Mouse (Mus musculus) left cerebral cortex, adult 18-20 months (tissue): ENCODE data around the gene Thrap3. TPM values are rescaled to one million over a fixed set of nuclear protein-coding genes. Genes with fewer than 3 reads are reported as not detected.
"Not testable (repeated sequence)": the region's sequence is repeated elsewhere in the genome, so short reads cannot be mapped to it uniquely, and the experiment has no call there.

ENCODE experiments used
- DNase-seq, 2 experiments: peaks; one replicate each; pipeline ENCODE4 v3.0.0; 2021 to 2022; ENCODE audit warnings: low spot score in 2 of 2, mixed read lengths in 1 of 2
- total RNA-seq, 2 experiments: library from RNA; stranded (reverse); gene quantifications; 2 replicates each; pipeline ENCODE4 v1.2.3; 2021

Gene Thrap3
- total RNA-seq, 2 experiments from 2014 or later, result 132 to 156 TPM

DNA sequence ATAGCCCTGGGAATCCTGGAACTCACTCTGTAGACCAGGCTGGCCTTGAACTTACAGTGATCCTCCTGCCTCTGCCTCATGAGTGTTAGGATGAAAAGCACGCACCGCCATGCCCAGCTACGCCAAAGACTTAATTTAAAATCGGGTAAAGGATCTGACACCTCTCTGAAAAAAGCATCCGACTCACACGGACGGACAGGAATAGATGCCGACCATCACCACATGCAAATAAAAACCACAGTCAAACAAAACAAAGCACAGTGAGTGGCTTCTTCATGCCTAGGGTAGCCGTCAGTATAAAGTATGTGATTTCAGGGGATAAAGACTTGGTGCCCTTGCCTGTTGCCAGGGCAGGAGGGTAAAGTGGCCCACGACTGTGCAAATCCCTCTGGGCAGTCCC is 17.5 kb upstream of the Thrap3 start:
- no peak for DNase-seq

DNA sequence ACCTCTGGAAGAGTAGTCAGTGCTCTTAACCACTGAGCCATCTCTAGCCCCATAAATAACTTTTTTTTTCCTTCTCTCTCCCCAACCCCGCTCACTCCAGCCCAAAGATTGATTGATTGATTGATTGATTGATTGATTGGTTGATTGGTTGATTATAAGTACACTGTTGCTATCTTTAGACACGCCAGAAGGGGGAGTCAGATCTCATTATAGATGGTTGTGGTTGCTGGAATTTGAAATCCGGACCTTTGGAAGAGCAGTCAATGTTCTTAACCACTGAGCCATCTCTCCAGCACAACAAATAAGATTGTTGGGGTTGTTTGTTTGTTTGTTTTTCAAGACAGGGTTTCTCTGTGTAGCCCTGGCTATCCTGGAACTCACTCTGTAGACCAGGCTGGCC is 17.0 kb upstream of the Thrap3 start:
- DNase-seq, result not testable (repeated sequence)

DNA sequence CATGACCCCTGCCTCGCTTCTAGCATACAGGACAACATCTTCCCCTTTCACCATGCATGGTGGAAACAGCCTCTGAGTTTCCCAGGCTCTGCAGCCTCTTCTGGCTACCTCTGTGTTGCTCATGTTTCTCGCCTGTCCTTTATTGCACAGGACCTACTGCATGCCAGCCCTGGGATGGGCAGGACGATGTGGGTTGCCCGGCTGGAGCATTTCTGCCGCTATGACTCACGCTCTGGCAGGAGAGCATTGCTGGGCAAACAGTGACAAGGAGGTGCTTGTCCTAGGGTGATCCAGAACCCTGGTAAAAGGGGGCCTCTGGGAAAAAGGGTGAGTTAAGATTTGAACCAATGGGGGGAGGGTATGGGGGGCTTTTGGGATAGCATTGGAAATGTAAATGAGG is 15.2 kb upstream of the Thrap3 start:
- DNase-seq, result no peak

DNA sequence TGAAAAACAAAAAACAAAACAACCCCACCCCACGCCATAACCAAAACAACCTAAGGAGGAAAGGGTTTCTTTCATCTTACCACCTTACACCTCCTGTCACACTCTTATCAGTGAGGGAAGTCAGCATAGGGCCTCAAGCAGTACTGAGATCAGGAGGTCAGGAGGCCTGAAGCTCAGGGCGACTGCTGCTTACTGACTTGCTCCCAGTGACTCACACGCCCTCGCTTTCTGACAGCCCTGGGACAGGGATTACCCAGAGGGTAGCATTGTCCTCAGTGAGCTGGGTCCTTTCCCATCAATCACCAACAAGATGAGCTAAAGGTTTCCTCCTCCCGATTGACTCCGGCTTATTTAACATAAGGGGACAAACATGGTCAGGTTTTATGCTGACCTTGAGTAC is 4.5 kb upstream of the Thrap3 start:
- no peak for DNase-seq

DNA sequence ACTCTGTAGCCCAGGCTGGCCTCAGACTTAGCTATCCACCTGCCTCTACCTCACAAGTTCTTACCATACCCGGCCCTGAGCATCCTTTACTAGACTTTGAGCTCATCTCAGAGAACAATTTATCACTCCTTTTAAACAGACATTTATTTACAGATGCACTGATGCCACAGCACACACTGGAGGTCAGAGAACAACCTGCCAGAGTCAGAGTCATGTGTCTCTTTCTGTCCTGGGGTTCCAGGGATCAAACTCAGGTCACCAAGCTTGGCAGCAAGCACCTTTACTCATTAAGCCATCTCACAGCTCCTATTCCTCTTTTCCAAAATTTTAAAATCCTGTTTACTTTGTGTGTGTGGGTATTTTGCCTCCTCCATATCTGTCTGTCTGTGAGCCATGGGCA is 2.8 kb upstream of the Thrap3 start:
- DNase-seq, result no peak

DNA sequence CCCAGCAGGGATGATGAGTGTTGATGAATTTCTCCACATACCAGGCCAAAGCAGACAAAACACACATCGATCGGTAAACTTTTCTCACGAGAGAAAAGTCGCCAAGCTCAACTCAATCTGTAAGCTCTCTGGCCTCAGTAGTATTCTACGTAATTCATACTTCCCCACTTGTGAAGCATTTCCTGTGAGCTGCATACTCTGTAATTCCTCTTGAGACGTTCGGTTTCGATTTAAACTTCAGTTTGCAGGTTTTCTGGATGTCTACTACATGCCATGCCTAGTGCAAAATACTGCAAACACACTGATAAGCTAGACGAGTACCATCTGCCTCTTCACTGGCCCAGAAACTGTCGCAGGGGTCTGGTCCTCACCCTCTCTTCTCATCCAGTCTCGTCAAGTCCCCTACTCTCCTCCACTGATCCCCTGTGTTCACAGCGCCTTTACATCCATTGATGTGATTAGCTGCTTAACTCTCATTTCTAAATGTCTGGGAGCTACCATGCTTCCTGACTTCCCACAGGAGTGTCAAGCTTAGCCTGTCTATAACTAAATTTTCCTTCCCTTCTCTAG is 2.2 kb upstream of the Thrap3 start:
- DNase-seq, result no peak

DNA sequence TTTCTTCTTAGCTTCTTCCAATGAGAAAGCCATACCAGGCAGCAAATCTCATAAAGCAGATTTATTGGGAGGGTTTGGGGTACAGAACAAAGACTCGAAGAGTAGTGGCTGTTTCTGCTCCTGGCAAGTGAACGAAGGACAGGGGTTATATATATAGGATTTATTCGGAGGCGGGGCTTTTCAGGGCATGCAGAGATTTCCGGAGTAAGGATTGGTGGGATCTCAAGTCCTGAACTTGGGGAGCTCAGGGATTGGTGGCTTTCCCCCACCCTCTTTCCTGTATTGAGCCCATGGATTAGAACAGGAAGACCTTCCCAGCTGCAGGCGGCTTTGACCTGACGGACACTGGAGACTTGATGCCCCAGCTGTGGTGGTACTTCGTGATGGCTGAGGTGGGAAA is 1.5 kb upstream of the Thrap3 start:
- no peak for DNase-seq

DNA sequence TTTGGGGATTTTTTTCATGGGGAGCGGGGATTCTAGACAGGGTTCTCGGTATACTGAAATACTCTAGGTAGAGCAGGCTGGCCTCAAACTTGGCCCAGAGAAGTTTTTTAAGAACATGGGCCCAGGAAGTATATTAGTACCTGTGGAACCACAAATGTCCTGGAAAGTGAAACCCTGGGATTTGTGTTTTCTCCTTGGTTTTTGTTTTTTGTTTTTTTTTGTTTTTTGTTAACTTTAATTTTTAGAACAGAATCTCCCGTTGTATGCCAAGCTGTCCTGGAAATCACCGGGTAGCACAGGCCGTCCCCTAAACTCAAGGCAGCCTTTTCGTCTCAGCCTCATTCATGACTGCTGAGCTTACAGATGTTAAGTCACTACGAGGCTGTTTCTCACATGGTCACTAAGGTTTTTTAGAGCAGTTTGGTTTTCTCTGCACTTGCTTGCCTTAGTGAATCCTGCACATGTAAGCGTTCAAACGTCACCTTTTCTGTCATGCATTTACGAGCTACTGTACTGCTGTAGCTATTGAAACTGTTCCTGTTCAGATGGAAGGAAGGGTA is 856 bp upstream of the Thrap3 start:
- no peak for DNase-seq

DNA sequence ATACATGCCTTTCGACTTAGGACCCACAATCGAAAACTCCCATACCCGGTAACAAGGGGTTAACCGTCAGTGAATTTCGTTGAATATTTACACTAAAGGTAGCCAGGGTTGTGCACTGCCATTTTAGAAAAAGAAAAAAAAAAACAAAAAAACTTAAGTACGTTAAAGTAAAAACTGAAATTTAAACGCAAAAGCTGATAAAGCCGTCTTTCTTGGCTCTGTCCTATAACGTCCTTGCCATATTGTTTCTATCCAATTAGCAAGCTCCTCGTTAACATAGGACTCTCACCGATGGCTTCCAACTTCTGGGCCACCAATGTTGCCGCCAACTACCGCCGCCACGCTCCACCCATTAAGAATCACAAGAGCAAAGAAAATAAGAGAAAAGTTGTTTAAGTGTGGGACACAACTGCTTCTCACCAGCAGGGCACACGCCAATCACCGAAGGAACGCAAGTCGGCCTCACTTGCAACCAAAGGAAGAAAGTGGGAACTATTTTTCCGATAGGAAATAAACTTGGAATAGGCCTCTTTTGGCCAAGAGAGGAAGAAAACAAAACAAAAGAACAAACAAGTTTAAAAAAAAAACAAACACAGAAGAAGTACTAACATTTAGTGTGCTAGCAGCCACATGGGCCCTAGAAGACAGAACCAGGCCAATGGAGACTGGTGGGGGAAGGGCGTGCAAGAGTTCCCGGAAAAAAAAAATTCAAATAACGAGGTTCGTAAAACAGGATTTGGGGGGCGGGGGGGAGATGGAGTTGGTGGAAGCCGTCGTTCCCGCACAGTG is 852 bp downstream of the Thrap3 start:
- DNase-seq, result no peak

DNA sequence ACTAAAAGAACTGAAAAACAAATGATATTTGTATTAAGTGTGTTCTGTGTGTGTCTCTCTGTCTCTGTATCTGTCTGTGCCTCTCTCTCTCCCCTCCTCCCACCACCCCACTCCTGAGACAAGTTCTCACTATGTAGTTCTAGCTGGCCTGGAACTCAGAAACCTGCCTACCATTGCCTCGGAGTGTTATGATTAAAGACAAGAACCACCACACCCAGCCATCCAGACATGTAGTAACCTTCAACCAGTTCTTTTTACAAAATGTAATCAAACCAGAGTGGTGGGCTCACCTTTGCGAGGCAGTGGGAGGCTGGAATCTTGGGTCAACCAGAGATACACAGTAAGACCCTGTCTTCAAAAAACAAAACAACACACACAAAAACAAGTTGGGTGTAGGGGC is 1.9 kb downstream of the Thrap3 start:
- DNase-seq, result no peak

DNA sequence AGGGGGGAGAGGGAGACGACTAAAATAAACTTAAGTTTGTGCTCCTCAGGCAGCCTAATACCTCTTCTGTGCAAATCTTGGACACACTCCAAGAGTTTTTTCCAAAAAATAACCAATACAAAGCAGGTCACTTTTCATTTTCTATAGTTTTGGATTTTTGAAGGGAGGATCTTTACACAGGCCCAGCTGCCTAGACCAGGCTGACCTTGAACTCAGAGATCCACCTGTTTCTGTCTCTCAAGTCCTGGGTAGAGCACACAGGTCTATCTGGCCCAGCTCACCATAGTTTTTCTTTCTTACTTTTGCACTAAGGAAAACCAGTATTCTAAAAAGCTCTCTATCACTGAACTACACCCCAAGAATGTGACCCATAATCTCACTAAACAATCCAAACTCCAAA is 2.5 kb downstream of the Thrap3 start:
- no peak for DNase-seq

DNA sequence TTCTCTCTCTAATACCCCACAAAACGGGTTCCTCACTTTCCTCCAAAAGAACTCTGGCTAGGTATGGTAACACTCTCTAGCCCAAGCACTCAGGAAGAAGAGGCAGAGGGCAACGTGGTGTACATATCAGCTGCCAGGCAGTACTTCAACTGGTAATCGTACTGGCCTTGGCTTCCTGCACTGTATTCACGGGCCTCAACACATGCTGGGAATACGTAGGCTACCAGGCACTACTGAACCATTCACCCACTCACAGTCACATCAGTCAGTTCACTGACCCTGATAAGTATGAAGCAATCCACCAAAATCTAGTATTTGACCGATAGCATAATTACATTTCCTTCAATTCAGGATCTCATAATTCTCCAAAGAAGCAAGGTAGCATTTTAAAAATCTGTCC is 3.0 kb downstream of the Thrap3 start:
- DNase-seq, result no peak

DNA sequence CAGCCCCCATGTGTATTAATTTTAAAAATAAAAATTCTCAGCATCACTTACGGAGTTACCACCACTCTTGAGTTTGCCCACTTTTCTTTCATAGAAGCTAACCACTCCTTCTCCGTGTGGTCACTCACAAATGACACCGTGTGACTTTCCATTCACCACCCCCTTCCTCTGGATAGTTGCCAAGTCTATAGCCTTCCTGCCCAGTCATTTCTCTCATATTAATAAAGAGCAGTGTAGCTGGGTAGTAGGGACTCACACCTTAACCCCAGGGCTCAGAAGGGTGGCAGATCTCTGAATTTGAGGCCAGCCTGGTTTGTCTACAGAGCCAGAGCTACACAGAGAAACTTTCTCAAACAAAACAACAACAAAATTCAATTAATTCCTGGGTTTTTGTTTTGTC is 5.1 kb downstream of the Thrap3 start:
- no peak for DNase-seq

DNA sequence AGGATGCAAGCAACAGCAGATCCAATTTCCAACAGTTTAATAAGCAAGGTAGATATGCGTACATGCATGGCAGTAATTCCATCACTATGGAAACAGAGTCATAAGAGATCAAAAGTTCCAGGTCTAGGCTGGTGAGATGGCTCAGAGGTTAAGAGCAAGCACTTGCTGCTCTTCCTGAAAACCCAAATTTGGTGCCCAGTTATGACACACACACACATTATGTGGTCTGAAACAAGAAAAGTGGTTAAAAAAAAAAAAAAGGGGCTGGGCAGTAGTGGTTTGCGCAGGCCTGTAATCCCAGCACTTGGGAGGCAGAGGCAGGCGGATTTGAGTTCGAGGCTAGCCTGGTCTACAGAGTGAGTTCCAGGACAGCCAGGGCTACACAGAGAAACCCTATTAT is 7.6 kb downstream of the Thrap3 start:
- no peak for DNase-seq

DNA sequence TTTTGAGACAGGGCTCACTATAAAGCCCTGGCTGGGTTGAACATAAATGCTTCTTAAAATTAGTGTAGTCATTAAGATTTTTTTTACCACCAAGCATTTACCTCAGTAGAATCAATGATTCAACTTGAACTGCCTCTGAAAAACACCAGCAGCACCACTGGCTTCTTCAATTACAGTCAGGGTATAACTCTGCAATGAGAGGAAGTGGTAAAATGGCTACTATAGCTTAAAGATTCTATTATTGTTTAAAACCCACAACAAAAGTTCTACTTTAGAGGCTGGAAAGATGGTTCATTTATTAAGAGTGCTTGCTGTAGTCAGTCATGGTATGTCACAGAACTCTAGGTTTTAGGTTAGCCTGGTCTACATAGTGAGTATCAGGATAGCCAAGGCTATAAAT is 8.3 kb downstream of the Thrap3 start:
- DNase-seq, result no peak

DNA sequence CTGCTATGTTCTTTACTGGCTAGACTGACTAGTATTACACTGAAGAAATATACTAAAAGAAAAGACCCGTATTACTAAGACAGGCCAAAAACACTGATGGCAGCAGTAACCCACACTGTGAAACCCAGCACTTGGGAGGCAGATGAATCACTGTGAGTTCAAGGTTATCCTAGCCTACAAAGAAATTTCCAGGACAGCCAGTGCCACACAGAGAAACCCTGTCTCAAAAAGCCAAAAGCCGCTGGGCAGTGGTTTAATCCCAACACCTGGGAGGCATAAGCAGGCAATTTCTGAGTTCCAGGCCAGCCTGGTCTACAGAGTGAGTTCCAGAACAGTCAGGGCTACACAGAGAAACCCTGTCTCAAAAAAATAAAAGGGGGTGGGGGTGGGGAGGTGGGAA is 11.9 kb downstream of the Thrap3 start:
- DNase-seq, result no peak

DNA sequence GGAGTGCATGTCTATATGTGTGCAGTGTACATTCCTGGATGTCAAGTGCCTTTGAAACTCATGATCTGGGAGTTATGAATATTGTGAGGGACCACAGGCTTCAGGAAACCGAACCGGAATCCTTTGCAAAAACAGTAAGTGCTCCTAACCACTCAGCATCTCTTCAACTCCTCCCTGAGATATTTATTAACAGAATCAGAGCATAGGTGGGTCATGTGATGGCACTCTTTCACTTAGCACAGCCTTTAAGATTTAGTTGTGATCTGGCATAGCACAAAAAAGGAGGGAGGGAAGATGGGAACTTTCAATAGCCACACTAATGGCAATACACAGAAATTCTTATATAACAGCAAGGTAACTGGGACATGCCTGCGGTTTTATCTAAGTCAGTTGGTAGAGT is 15.5 kb downstream of the Thrap3 start:
- no peak for DNase-seq

DNA sequence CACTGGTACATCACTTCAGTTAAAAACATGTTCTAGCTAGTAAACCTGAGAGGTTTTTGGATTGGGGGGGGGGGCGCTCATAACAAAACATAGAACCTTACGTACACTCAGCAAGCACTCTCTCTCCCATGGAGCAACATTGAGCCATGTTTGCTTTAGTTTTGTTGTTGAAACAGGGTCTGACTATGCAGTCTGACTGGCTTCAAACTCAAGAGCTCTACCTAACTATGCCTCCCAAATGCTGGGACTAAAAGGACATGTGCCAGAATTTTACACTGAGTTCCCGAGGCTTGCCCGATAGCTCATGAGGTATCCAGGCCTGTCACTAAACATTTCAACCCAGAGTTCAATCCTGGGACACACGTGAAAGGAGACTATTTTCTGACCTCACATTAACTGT is 19.5 kb downstream of the Thrap3 start:
- no peak for DNase-seq

DNA sequence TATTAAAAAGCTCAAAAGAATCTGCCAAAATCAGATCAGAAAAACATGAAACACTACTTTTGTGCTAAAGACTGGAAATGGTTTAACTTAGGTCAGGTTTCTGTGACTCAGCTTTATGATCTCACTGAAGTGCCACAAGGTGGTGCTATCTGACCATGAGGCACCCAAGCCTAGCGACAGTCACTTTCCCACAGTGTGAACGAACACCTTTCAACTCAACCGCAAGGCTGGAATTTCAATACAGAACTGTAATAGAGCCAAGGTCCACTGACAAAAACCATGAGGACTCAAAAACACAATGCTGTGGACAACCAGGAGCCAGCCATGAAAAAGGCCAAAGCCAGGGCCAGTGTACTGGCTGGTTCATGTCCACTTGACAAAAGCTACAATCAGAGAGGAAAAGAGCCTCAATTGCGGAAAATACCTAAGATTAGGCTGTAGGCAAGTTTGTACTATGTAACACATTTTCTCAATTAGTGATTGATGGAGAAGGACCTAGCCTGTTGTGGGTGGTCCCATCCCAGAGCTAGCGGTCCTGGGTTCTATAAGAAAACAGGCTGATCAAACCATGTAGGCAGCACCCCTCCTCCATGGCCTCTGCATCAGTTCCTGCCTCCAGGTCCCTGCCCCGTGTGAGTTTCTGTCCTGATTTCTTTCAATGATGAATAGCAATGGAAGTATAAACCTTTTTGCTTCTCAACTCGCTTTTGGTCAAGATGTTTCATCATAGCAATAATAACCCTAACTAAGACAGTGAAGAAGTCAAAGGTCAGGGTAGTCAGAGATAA is 21.2 kb downstream of the Thrap3 start:
- peak; percentile 27 to 49 for DNase-seq

DNA sequence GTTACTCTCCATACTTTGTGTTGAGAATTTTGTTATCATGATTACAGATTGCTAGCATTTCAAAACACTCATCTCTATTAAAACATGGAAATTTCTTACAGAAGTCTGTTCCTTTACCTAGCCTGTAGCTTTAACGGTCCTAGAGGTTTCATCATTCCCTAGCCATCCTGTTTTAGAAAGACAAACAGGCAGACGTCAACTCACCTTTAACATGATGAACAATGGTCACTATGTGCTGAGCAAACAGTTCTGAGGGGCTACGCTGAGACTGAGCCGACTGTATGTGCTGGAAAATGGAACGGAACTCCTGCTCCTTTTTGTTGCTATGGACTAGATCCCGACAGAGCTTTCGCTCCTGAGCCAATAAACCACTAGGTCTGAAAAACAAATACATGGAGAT is 26.6 kb downstream of the Thrap3 start:
- not testable (repeated sequence) for DNase-seq

DNA sequence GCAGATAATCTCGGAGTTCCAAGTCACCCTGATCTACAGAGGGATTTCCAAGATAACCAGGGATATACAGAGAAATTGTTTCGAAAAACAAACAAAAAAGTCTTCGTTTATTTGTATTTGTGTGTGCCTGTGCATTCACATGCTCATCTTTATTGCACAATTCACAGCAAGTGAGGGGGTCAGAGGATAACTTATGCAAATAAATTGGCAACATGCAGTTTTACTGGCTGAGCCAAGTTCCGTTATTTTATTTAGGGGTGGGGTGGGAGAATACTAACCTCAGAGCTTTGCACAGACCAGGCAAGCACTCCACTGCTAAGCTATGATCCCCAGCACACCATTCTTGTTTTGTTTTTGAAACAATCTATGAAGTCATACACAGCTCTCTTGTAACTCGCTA is 28.8 kb downstream of the Thrap3 start:
- DNase-seq, result no peak

DNA sequence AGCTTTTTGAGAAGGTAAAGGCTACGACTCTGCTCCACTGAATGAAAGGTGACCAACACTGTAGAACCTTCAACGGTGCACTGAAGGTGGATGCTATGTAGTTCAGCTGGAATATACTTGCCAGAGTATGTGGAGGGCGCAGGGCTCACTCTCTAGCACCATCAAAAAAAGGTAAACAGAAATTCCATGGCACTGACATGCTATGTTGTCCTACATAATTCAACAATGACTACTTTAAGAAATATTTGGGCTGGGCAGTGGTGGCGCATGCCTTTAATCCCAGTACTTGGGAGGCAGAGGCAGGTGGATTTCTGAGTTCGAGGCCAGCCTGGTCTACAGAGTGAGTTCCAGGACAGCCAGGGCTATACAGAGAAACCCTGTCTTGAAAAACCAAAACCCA is 31.8 kb downstream of the Thrap3 start:
- DNase-seq, result not testable (repeated sequence)
